Mouse (Mus musculus): ENCODE measurements around the gene Scube2. TPM values are rescaled to one million over a fixed set of nuclear protein-coding genes. Genes with fewer than 3 reads are reported as not detected.

Gene Scube2
- polyA plus RNA-seq, 1 experiment: not detected

DNA sequence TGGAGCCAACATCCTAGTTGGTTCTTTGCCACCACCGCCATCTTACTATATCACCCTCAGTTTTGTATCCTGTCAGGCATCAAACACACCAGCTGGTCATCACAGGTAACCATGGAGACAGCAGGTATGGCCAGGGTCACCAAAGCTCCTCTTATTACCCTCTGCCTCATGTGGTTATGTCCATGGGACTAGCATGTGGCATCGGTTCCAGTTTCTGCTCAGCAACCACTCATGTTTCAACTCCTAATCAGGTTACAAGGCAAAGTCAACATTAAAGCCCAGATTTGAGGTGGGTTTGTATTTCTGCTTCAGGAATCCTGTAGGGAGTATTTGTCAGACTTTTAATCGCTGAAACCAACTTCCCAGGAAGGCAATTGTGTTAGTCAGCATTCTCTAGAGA lies 74.7 kb downstream of the Scube2 start:
- Histone ChIP-seq H3K4me3 (no peak overlapping the region), H3ac (ENCODE audit: control insufficient read depth, insufficient read length) (no peak overlapping the region), H3K79me2 (ENCODE audit: control insufficient read depth, insufficient read depth) (no peaks in the 10 kb centered on the region), H3K4me2 (ENCODE audit: low read depth) (no peak overlapping the region), H3K36me3 (ENCODE audit: control insufficient read depth, insufficient read depth) (no peaks in the 10 kb centered on the region), H3K27me3 (ENCODE audit: control insufficient read depth, insufficient read depth, insufficient read length) (no peaks in the 10 kb centered on the region)
- TF ChIP-seq TCF3 (IDR thresholded peaks at IDR 0.05; ENCODE audit: insufficient read length, low read depth): no peak
- no peak for TF ChIP-seq MAX (IDR thresholded peaks at IDR 0.05; ENCODE audit: low read depth)
- no peak for TF ChIP-seq REST (IDR thresholded peaks at IDR 0.05; ENCODE audit: insufficient read depth, insufficient read length)
- TF ChIP-seq E2F4 (IDR thresholded peaks at IDR 0.05; ENCODE audit: insufficient read depth): no peak
- TF ChIP-seq USF1 (IDR thresholded peaks at IDR 0.05; ENCODE audit: low read depth): no peak
- TF ChIP-seq POLR2A (IDR thresholded peaks at IDR 0.05; ENCODE audit: insufficient read length, low read depth): no peak
- TF ChIP-seq SRF (IDR thresholded peaks at IDR 0.05; ENCODE audit: control insufficient read depth, insufficient read length, low read depth): no peak
- TF ChIP-seq TCF12 (IDR thresholded peaks at IDR 0.05; ENCODE audit: insufficient read depth, poor library complexity, severe bottlenecking): no peak

DNA sequence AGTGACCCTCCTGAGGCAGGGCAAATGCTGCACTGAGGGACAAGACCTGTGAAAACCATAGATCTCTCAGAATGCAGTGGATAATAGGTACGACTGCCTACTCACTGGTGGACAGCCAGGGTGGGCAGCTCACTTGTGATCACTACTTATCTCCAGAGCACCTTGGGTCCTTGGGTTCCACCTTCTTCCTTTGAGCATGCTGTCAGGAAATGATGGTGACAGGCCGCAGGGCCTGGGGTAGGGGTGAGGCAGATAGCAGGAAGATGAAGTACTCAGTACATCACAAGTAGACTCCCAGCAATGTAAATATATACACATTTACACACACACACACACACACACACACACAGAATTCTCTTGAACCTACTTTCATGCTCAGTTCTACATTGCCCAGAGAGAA lies 77.6 kb downstream of the Scube2 start:
- Histone ChIP-seq H3K4me3 (no peak overlapping the region), H3ac (ENCODE audit: control insufficient read depth, insufficient read length) (no peak overlapping the region), H3K27me3 (ENCODE audit: control insufficient read depth, insufficient read depth, insufficient read length) (peaks cover 12% of the 10 kb centered on the region), H3K79me2 (ENCODE audit: control insufficient read depth, insufficient read depth) (no peaks in the 10 kb centered on the region), H3K36me3 (ENCODE audit: control insufficient read depth, insufficient read depth) (no peaks in the 10 kb centered on the region), H3K4me2 (ENCODE audit: low read depth) (no peak overlapping the region)
- TF ChIP-seq POLR2A (IDR thresholded peaks at IDR 0.05; ENCODE audit: insufficient read length, low read depth): no peak

GRCm38 (mm10) chr7:109783281-109783680 lies 82.2 kb downstream of the Scube2 start:
- H3K36me3 ChIP-seq (ENCODE audit: control insufficient read depth, insufficient read depth): no peaks in the 10 kb centered on the region
- H3K4me2 ChIP-seq (ENCODE audit: low read depth): no peak overlapping the region
- no peak overlapping the region for H3ac ChIP-seq (ENCODE audit: control insufficient read depth, insufficient read length)
- H3K4me3 ChIP-seq: no peak overlapping the region
- no peaks in the 10 kb centered on the region for H3K79me2 ChIP-seq (ENCODE audit: control insufficient read depth, insufficient read depth)
- H3K27me3 ChIP-seq (ENCODE audit: control insufficient read depth, insufficient read depth, insufficient read length): peaks cover 40% of the 10 kb centered on the region
- TF ChIP-seq TCF12 (IDR thresholded peaks at IDR 0.05; ENCODE audit: insufficient read depth, poor library complexity, severe bottlenecking) (no peak), CEBPB (IDR thresholded peaks at IDR 0.05; ENCODE audit: insufficient read depth, poor library complexity, severe bottlenecking) (no peak), SRF (IDR thresholded peaks at IDR 0.05; ENCODE audit: control insufficient read depth, insufficient read length, low read depth) (no peak), REST (IDR thresholded peaks at IDR 0.05; ENCODE audit: insufficient read depth, insufficient read length) (no peak), MAX (IDR thresholded peaks at IDR 0.05; ENCODE audit: low read depth) (no peak), USF1 (IDR thresholded peaks at IDR 0.05; ENCODE audit: low read depth) (no peak)

- H3K4me3 ChIP-seq: no peak within 1 kb of the TSS
- no peak for TF ChIP-seq POLR2A (IDR thresholded peaks at IDR 0.05; ENCODE audit: insufficient read length, low read depth)
- peaks cover 45% of the 10 kb centered on the region for H3K27me3 ChIP-seq (ENCODE audit: control insufficient read depth, insufficient read depth, insufficient read length)
Observed at GRCm38 (mm10) chr7:109781470-109782203, 83.8 kb downstream of the Scube2 start, which contains the start of gene Nrip3. Gene Nrip3, minus strand, starts transcription at chr7:109782025.

DNA sequence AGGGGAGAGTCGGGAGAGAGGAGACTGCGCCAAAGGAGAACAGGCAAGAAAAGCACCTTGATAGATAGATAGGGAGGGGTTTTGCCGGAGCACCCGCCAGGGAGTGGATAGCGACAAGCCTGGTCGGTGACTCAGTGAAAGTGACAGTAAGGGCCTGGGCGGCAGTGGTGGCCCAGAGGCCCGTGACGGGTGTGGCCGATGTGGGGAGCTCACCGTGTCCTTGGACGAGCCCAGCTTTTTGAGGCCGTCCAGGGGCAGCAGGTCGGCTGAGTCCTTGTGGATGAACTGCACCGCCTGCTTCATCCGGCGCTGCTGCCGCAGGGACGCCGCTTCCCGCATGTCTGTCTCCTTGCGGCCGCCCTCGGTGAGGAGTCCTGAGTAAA lies 84.4 kb downstream of the Scube2 start:
- H3K79me2 ChIP-seq (ENCODE audit: control insufficient read depth, insufficient read depth): no peaks in the 10 kb centered on the region
- H3K27me3 ChIP-seq (ENCODE audit: control insufficient read depth, insufficient read depth, insufficient read length): peaks cover 45% of the 10 kb centered on the region
- H3ac ChIP-seq (ENCODE audit: control insufficient read depth, insufficient read length): no peak overlapping the region
- peak overlapping the region; percentile 12 for H3K4me2 ChIP-seq (ENCODE audit: low read depth)
- no peak overlapping the region for H3K4me3 ChIP-seq
- no peak for TF ChIP-seq MYOG (IDR thresholded peaks at IDR 0.05; ENCODE audit: control insufficient read depth in 1 of 3, insufficient read depth in 1 of 3, insufficient read length in 2 of 3, low read depth in 2 of 3)
- no peak for TF ChIP-seq TCF3 (IDR thresholded peaks at IDR 0.05; ENCODE audit: insufficient read length, low read depth)
- TF ChIP-seq SRF (IDR thresholded peaks at IDR 0.05; ENCODE audit: control insufficient read depth, insufficient read length, low read depth): no peak
- TF ChIP-seq E2F4 (IDR thresholded peaks at IDR 0.05; ENCODE audit: insufficient read depth): no peak
- no peak for TF ChIP-seq MAX (IDR thresholded peaks at IDR 0.05; ENCODE audit: low read depth)
- TF ChIP-seq TCF12 (IDR thresholded peaks at IDR 0.05; ENCODE audit: insufficient read depth, poor library complexity, severe bottlenecking): no peak
- no peak for TF ChIP-seq REST (IDR thresholded peaks at IDR 0.05; ENCODE audit: insufficient read depth, insufficient read length)
- TF ChIP-seq MYOD1 (IDR thresholded peaks at IDR 0.05; ENCODE audit: control insufficient read depth in 1 of 3, insufficient read length in 2 of 3, low read depth in 2 of 3): no peak
- no peak for TF ChIP-seq POLR2AphosphoS2 (IDR thresholded peaks at IDR 0.05; ENCODE audit: insufficient read length, low read depth)
- TF ChIP-seq POLR2A (IDR thresholded peaks at IDR 0.05; ENCODE audit: insufficient read length, low read depth): no peak
- TF ChIP-seq CEBPB (IDR thresholded peaks at IDR 0.05; ENCODE audit: insufficient read depth, poor library complexity, severe bottlenecking): no peak
- no peak for TF ChIP-seq USF1 (IDR thresholded peaks at IDR 0.05; ENCODE audit: low read depth)
- no peaks in the 10 kb centered on the region for H3K36me3 ChIP-seq (ENCODE audit: control insufficient read depth, insufficient read depth)

More at GRCm38 (mm10) chr7:109781470-109782203, 83.8 kb downstream of the Scube2 start, which contains the start of gene Nrip3:
- Histone ChIP-seq H3K79me2 (ENCODE audit: control insufficient read depth, insufficient read depth) (no peaks in the 10 kb centered on the region), H3K4me2 (ENCODE audit: low read depth) (peak within 1 kb of the TSS; percentile 12), H3ac (ENCODE audit: control insufficient read depth, insufficient read length) (no peak within 1 kb of the TSS), H3K36me3 (ENCODE audit: control insufficient read depth, insufficient read depth) (no peaks in the 10 kb centered on the region)
